Mouse (Mus musculus) CH12.LX (cell line): ENCODE measurements around the gene Gng12. TPM values are rescaled to one million over a fixed set of nuclear protein-coding genes. Genes with fewer than 3 reads are reported as not detected.

Experiments used
- DNase-seq: peaks from one replicate; pipeline ENCODE4 v3.0.0-alpha.2; 2013; ENCODE audit errors: extremely low read depth
- H3K27ac ChIP-seq: 2 replicates; pipeline ENCODE4 v1.5.1; 2012; ENCODE audit warnings: low read depth, mild to moderate bottlenecking, control low read depth, moderate library complexity; ENCODE audit not compliant: insufficient read depth
- H3K27me3 ChIP-seq: replicated peaks from 2 replicates; pipeline ENCODE3; 2012; ENCODE audit warnings: inconsistent platforms
- H3K36me3 ChIP-seq, 2 experiments: replicated peaks in 1 of 2; 2 replicates each; pipeline versions ENCODE3 to v1.6.1; 2012; ENCODE audit warnings: inconsistent platforms in 1 of 2, low read length in 1 of 2, mild to moderate bottlenecking in 1 of 2, mixed read lengths in 1 of 2, moderate library complexity in 1 of 2; ENCODE audit not compliant: control insufficient read depth in 1 of 2, insufficient read depth in 1 of 2
- H3K4me1 ChIP-seq, 2 experiments: 2 replicates each; pipeline ENCODE4 v1.6.1; 2012; ENCODE audit warnings: inconsistent platforms in 1 of 2, moderate library complexity in 1 of 2; ENCODE audit not compliant: insufficient read depth in 2 of 2, control insufficient read depth in 1 of 2
- H3K4me2 ChIP-seq: 2 replicates; pipeline ENCODE4 v1.6.1; 2012; ENCODE audit warnings: low read depth, mild to moderate bottlenecking, control low read depth; ENCODE audit not compliant: poor library complexity, insufficient read depth, severe bottlenecking
- H3K4me3 ChIP-seq, 3 experiments: fragments of 150-350 bp in 1 of 3; sonication (generic) in 1 of 3; replicated peaks in 1 of 3; 2 replicates each; pipeline versions ENCODE3 to v1.5.1; 2011 to 2012; ENCODE audit warnings: low read depth in 2 of 3, low read length in 2 of 3, mild to moderate bottlenecking in 2 of 3, moderate library complexity in 2 of 3, control low read depth in 1 of 3, improper control_type of control experiment in 1 of 3, inconsistent platforms in 1 of 3, mixed read lengths in 1 of 3; ENCODE audit not compliant: poor library complexity in 1 of 3
- H3K79me2 ChIP-seq: replicated peaks from 2 replicates; pipeline ENCODE4 v1.6.1; 2012; ENCODE audit warnings: mild to moderate bottlenecking, moderate library complexity; ENCODE audit not compliant: control insufficient read depth, poor library complexity, insufficient read depth, severe bottlenecking; ENCODE audit errors: extremely low read depth
- H3K9ac ChIP-seq: 2 replicates; pipeline ENCODE4 v1.6.1; 2012; ENCODE audit warnings: low read depth, mild to moderate bottlenecking, control low read depth, moderate library complexity; ENCODE audit not compliant: insufficient read depth
- H3K9me3 ChIP-seq: replicated peaks from 2 replicates; pipeline ENCODE3; 2012; ENCODE audit warnings: low read length, inconsistent platforms, mixed read lengths
- BHLHE40 ChIP-seq: IDR thresholded peaks from 2 replicates; pipeline ENCODE4 v1.6.1; 2011; ENCODE audit warnings: mild to moderate bottlenecking, low read depth, low read length, improper control_type of control experiment
- CHD1 ChIP-seq: IDR thresholded peaks from 2 replicates; pipeline ENCODE4 v1.6.1; 2012; ENCODE audit warnings: low read depth, low read length, improper control_type of control experiment, inconsistent platforms
- CHD2 ChIP-seq: IDR thresholded peaks from 2 replicates; pipeline ENCODE4 v1.6.1; 2011; ENCODE audit warnings: low read length, improper control_type of control experiment
- E2F4 ChIP-seq: IDR thresholded peaks from 2 replicates; pipeline ENCODE4 v1.6.1; 2011; ENCODE audit warnings: low read depth, low read length, improper control_type of control experiment; ENCODE audit not compliant: insufficient replicate concordance
- ELF1 ChIP-seq: IDR thresholded peaks from 2 replicates; pipeline ENCODE4 v1.6.1; 2014; ENCODE audit warnings: low read depth, mild to moderate bottlenecking, inconsistent platforms, low read length, improper control_type of control experiment
- EP300 ChIP-seq: IDR thresholded peaks from 2 replicates; pipeline ENCODE4 v1.6.1; 2011; ENCODE audit warnings: low read length, improper control_type of control experiment
- ETS1 ChIP-seq: conservative IDR thresholded peaks from 2 replicates; pipeline ENCODE4 v1.6.1; 2012; ENCODE audit warnings: low read depth, mild to moderate bottlenecking, inconsistent platforms, low read length, improper control_type of control experiment, moderate library complexity
- GABPA ChIP-seq: IDR thresholded peaks from 2 replicates; pipeline ENCODE4 v1.6.1; 2012; ENCODE audit warnings: low read depth, low read length, improper control_type of control experiment, inconsistent platforms; ENCODE audit not compliant: insufficient replicate concordance
- HCFC1 ChIP-seq: IDR thresholded peaks from 2 replicates; pipeline ENCODE4 v1.6.1; 2012; ENCODE audit warnings: low read depth, mild to moderate bottlenecking, inconsistent platforms, low read length, improper control_type of control experiment
- IRF4 ChIP-seq: IDR thresholded peaks from 2 replicates; pipeline ENCODE4 v1.6.1; 2014; ENCODE audit warnings: low read depth, mild to moderate bottlenecking, inconsistent platforms, low read length, improper control_type of control experiment
- JUN ChIP-seq: IDR thresholded peaks from 2 replicates; pipeline ENCODE4 v1.6.1; 2011; ENCODE audit warnings: low read depth, mild to moderate bottlenecking, low read length, improper control_type of control experiment, moderate library complexity; ENCODE audit not compliant: insufficient read depth
- KAT2A ChIP-seq: IDR thresholded peaks from 2 replicates; pipeline ENCODE4 v1.6.1; 2012; ENCODE audit warnings: low read length, improper control_type of control experiment, inconsistent platforms; ENCODE audit not compliant: insufficient replicate concordance
- MAFK ChIP-seq: IDR thresholded peaks from 2 replicates; pipeline ENCODE4 v1.6.1; 2011; ENCODE audit warnings: low read length, improper control_type of control experiment; ENCODE audit not compliant: insufficient replicate concordance
- MAX ChIP-seq: IDR thresholded peaks from 2 replicates; pipeline ENCODE4 v1.6.1; 2011; ENCODE audit warnings: low read length, improper control_type of control experiment
- MAZ ChIP-seq: IDR thresholded peaks from 2 replicates; pipeline ENCODE4 v1.6.1; 2012; ENCODE audit warnings: low read depth, mild to moderate bottlenecking, inconsistent platforms, low read length, improper control_type of control experiment, moderate library complexity
- MEF2A ChIP-seq: IDR thresholded peaks from 2 replicates; pipeline ENCODE4 v1.6.1; 2014; ENCODE audit warnings: low read depth, mild to moderate bottlenecking, inconsistent platforms, low read length, improper control_type of control experiment, borderline replicate concordance
- MXI1 ChIP-seq: IDR thresholded peaks from 2 replicates; pipeline ENCODE4 v1.6.1; 2011; ENCODE audit warnings: mild to moderate bottlenecking, low read depth, low read length, improper control_type of control experiment
- NELFE ChIP-seq: IDR thresholded peaks from 2 replicates; pipeline ENCODE4 v1.6.1; 2011; ENCODE audit warnings: low read depth, low read length, improper control_type of control experiment
- NRF1 ChIP-seq: IDR thresholded peaks from 2 replicates; pipeline ENCODE4 v1.6.1; 2014; ENCODE audit warnings: low read depth, mild to moderate bottlenecking, inconsistent platforms, low read length, improper control_type of control experiment, moderate library complexity
- POLR2A ChIP-seq: IDR thresholded peaks from 2 replicates; pipeline ENCODE4 v1.6.1; 2011; ENCODE audit warnings: low read depth, mild to moderate bottlenecking, improper control_type of control experiment, low read length
- POLR2AphosphoS2 ChIP-seq: IDR thresholded peaks from 2 replicates; pipeline ENCODE4 v1.6.1; 2011; ENCODE audit warnings: low read depth, low read length, improper control_type of control experiment
- RAD21 ChIP-seq: IDR thresholded peaks from 2 replicates; pipeline ENCODE4 v1.6.1; 2011; ENCODE audit warnings: low read depth, mild to moderate bottlenecking, low read length, improper control_type of control experiment, moderate library complexity
- RCOR1 ChIP-seq: conservative IDR thresholded peaks from 2 replicates; pipeline ENCODE4 v1.6.1; 2012; ENCODE audit warnings: low read depth, mild to moderate bottlenecking, inconsistent platforms, low read length, improper control_type of control experiment
- SIN3A ChIP-seq: IDR thresholded peaks from 2 replicates; pipeline ENCODE4 v1.6.1; 2012; ENCODE audit warnings: low read length, improper control_type of control experiment, inconsistent platforms
- SMC3 ChIP-seq: IDR thresholded peaks from 2 replicates; pipeline ENCODE4 v1.6.1; 2011; ENCODE audit warnings: low read depth, low read length, improper control_type of control experiment
- TBP ChIP-seq: conservative IDR thresholded peaks from 2 replicates; pipeline ENCODE4 v1.6.1; 2011; ENCODE audit warnings: low read depth, low read length, improper control_type of control experiment
- TCF12 ChIP-seq: IDR thresholded peaks from 2 replicates; pipeline ENCODE4 v1.6.1; 2014; ENCODE audit warnings: low read depth, mild to moderate bottlenecking, inconsistent platforms, low read length, improper control_type of control experiment
- USF2 ChIP-seq: conservative IDR thresholded peaks from 2 replicates; pipeline ENCODE4 v1.6.1; 2011; ENCODE audit warnings: low read depth, low read length, improper control_type of control experiment
- ZNF384 ChIP-seq: IDR thresholded peaks from 2 replicates; pipeline ENCODE4 v1.6.1; 2012; ENCODE audit warnings: low read depth, low read length, improper control_type of control experiment, inconsistent platforms
- dilution Hi-C: fragments of 300-500 bp; cut with MboI; formaldehyde crosslinking; loops from 2 replicates; pipeline ENCODE4 v1.14.3; 2020; ENCODE audit warnings: low sequenced_read_pairs; ENCODE audit not compliant: extremely low pct_unique_long_range_greater_than_20kb, extremely low pct_ligation_motif_present
- in situ Hi-C: fragments of 300-500 bp; cut with MboI; formaldehyde crosslinking; loops from 3 replicates; pipeline ENCODE4 v1.14.3; 2019; ENCODE audit warnings: low sequenced_read_pairs, low pct_ligation_motif_present, low pct_unique_long_range_greater_than_20kb, mixed read lengths
- polyA plus RNA-seq: library from polyadenylated mRNA; unstranded; fragments of >175 nt; gene quantifications from 2 replicates; pipeline ENCODE4 v1.2.1, GENCODE M21; 2012; ENCODE audit warnings: low read depth; ENCODE audit not compliant: insufficient read length
- total RNA-seq, 2 experiments: library from RNA; depleted of rRNA; stranded (reverse); fragments of 300-350 nt in 1 of 2; fragments of >200 nt in 1 of 2; gene quantifications; 2 replicates each; pipeline ENCODE4 v1.2.3; 2012 to 2014

The Gng12 gene
- total and polyA plus RNA-seq, 3 experiments: 3.9 to 20.8 (median 12.2) TPM

- dilution Hi-C loops: no loop called here
- Histone ChIP-seq H3K27ac (no peak overlapping the region), H3K36me3 (peaks cover 0 to 5% of the 10 kb centered on the region in 2 experiments)
Measured at GRCm38 (mm10) chr6:66943367-66944189, 47.4 kb downstream of the Gng12 start.

GRCm38 (mm10) chr6:66944190-66945003 is 48.2 kb downstream of the Gng12 start:
- H3K36me3 ChIP-seq: peaks cover 0 to 5% of the 10 kb centered on the region in 2 experiments
- peak overlapping the region; percentile 27; the same call in 1 of the 2 replicates for H3K9ac ChIP-seq
- no peaks in the 10 kb centered on the region for H3K27me3 ChIP-seq
- H3K79me2 ChIP-seq: no peaks in the 10 kb centered on the region
- peak overlapping the region; percentile 15 to 34 (median 34) for H3K4me3 ChIP-seq
- dilution Hi-C loops (no loop called here), in situ Hi-C loops (loop anchor here (10.0 kb wide), 1 partner anchor 100 kb away; no protein-coding TSS in a partner anchor)
- peak overlapping the region; percentile 54 for H3K27ac ChIP-seq
- DNase-seq: peak; percentile 71
- H3K4me1 ChIP-seq: peaks cover 3 to 62% of the 10 kb centered on the region in 2 experiments
- peak overlapping the region; percentile 46 for H3K4me2 ChIP-seq
- no peaks in the 10 kb centered on the region for H3K9me3 ChIP-seq
- TF ChIP-seq CHD1 (no peak), MAX (peak; percentile 45; the same call in 1 of the 2 replicates), BHLHE40 (peak; percentile 78), MEF2A (no peak), E2F4 (no peak), SMC3 (no peak), CHD2 (no peak), IRF4 (peak; percentile 29; the same call in 1 of the 2 replicates), GABPA (no peak), KAT2A (no peak), EP300 (peak; percentile 71), TBP (0 out of 2 replicates have a peak, but pooled peaks have one; percentile 41), TCF12 (peak; percentile 57; the same call in 1 of the 2 replicates), MXI1 (no peak), MAFK (no peak), NRF1 (no peak), USF2 (peak; percentile 68), RAD21 (no peak), POLR2A (no peak), NELFE (no peak), JUN (no peak), HCFC1 (no peak), POLR2AphosphoS2 (no peak), RCOR1 (peak; percentile 58; the same call in 1 of the 2 replicates), ELF1 (peak; percentile 79), SIN3A (peak; percentile 59), MAZ (no peak)

More at GRCm38 (mm10) chr6:66943367-66944189, 47.4 kb downstream of the Gng12 start:
- TF ChIP-seq HCFC1 (no peak), ZNF384 (peak; percentile 49; the same call in 1 of the 2 replicates), ETS1 (no peak)
- H3K9ac ChIP-seq: peak overlapping the region; percentile 27; the same call in 1 of the 2 replicates
- H3K4me1 ChIP-seq: peaks cover 3 to 57% of the 10 kb centered on the region in 2 experiments
- H3K79me2 ChIP-seq: no peaks in the 10 kb centered on the region
- H3K27me3 ChIP-seq: no peaks in the 10 kb centered on the region
- DNase-seq: no peak
- no peak overlapping the region for H3K4me3 ChIP-seq
- in situ Hi-C loops: loop anchor here (10.0 kb wide), 1 partner anchor 99 kb away; no protein-coding TSS in a partner anchor
- no peaks in the 10 kb centered on the region for H3K9me3 ChIP-seq
- peak overlapping the region; percentile 46; the same call in 1 of the 2 replicates for H3K4me2 ChIP-seq
